Mouse (Mus musculus) MEL (cell line): ENCODE results near the gene Snapc4. TPM values are rescaled to one million over a fixed set of nuclear protein-coding genes. Genes with fewer than 3 reads are reported as not detected.

ENCODE experiments used
- DNase-seq: peaks from one replicate; pipeline ENCODE4 v3.0.0; 2011; ENCODE audit warnings: low read depth, low spot score
- H3K27ac ChIP-seq: 2 replicates; pipeline ENCODE4 v1.5.1; 2012; ENCODE audit warnings: low read depth, mild to moderate bottlenecking, control low read depth, low read length, moderate library complexity; ENCODE audit not compliant: control insufficient read depth
- H3K27me3 ChIP-seq, 2 experiments: fragments of 150-350 bp in 1 of 2; sonication (generic) in 1 of 2; 2 replicates each; pipeline ENCODE4 v1.6.1; 2012; ENCODE audit warnings: low read length in 2 of 2, mild to moderate bottlenecking in 2 of 2, improper control_type of control experiment in 1 of 2, moderate library complexity in 1 of 2; ENCODE audit not compliant: insufficient read depth in 2 of 2, control insufficient read depth in 1 of 2
- H3K36me3 ChIP-seq, 2 experiments: 2 replicates each; pipeline ENCODE4 v1.6.1; 2012 to 2014; ENCODE audit warnings: low read length in 2 of 2, improper control_type of control experiment in 1 of 2, inconsistent platforms in 1 of 2, mild to moderate bottlenecking in 1 of 2; ENCODE audit not compliant: insufficient read depth in 2 of 2, control insufficient read depth in 1 of 2
- H3K4me1 ChIP-seq, 2 experiments: fragments of 150-350 bp in 1 of 2; sonication (generic) in 1 of 2; 2 replicates each; pipeline ENCODE4 v1.6.1; 2012; ENCODE audit warnings: low read length in 2 of 2, improper control_type of control experiment in 1 of 2, mild to moderate bottlenecking in 1 of 2; ENCODE audit not compliant: insufficient read depth in 2 of 2, control insufficient read depth in 1 of 2
- H3K4me3 ChIP-seq, 2 experiments: fragments of 150-350 bp in 1 of 2; sonication (generic) in 1 of 2; 2 replicates each; pipeline ENCODE4 v1.5.1; 2012; ENCODE audit warnings: low read depth in 2 of 2, low read length in 2 of 2, mild to moderate bottlenecking in 2 of 2, moderate library complexity in 2 of 2, control low read depth in 1 of 2, improper control_type of control experiment in 1 of 2; ENCODE audit not compliant: control insufficient read depth in 1 of 2, insufficient read depth in 1 of 2
- H3K79me2 ChIP-seq: 2 replicates; pipeline ENCODE4 v1.6.1; 2012; ENCODE audit warnings: mild to moderate bottlenecking, low read length, moderate library complexity; ENCODE audit not compliant: control insufficient read depth, poor library complexity, insufficient read depth
- H3K9ac ChIP-seq: 2 replicates; pipeline ENCODE4 v1.6.1; 2012; ENCODE audit warnings: low read depth, mild to moderate bottlenecking, control low read depth, low read length, moderate library complexity; ENCODE audit not compliant: control insufficient read depth, poor library complexity, severe bottlenecking
- H3K9me3 ChIP-seq: fragments of 150-350 bp; sonication (generic); replicated peaks from 2 replicates; pipeline ENCODE4 v1.6.1; 2012; ENCODE audit warnings: mild to moderate bottlenecking, low read length, improper control_type of control experiment, moderate library complexity; ENCODE audit not compliant: insufficient read depth
- CHD1 ChIP-seq: IDR thresholded peaks from 2 replicates; pipeline ENCODE4 v1.6.1; 2012; ENCODE audit warnings: low read depth, mild to moderate bottlenecking, inconsistent platforms, low read length, improper control_type of control experiment
- CTCF ChIP-seq, 3 experiments: IDR thresholded peaks in 2 of 3; conservative IDR thresholded peaks in 1 of 3; 2 replicates each; pipeline ENCODE4 v1.5.1; 2011 to 2012; ENCODE audit warnings: low read length in 3 of 3, low read depth in 2 of 3, mild to moderate bottlenecking in 2 of 3, improper control_type of control experiment in 1 of 3, inconsistent platforms in 1 of 3, mixed read lengths in 1 of 3, moderate library complexity in 1 of 3; ENCODE audit not compliant: control insufficient read depth in 1 of 3, insufficient read depth in 1 of 3, poor library complexity in 1 of 3, severe bottlenecking in 1 of 3
- E2F4 ChIP-seq: IDR thresholded peaks from 2 replicates; pipeline ENCODE4 v1.6.1; 2011; ENCODE audit warnings: low read depth, low read length, improper control_type of control experiment, borderline replicate concordance
- ELF1 ChIP-seq: IDR thresholded peaks from 2 replicates; pipeline ENCODE4 v1.6.1; 2014; ENCODE audit warnings: low read depth, mild to moderate bottlenecking, inconsistent platforms, low read length, improper control_type of control experiment, moderate library complexity
- ETS1 ChIP-seq: IDR thresholded peaks from 2 replicates; pipeline ENCODE4 v1.6.1; 2012; ENCODE audit warnings: low read depth, mild to moderate bottlenecking, inconsistent platforms, low read length, improper control_type of control experiment, moderate library complexity
- GABPA ChIP-seq: IDR thresholded peaks from 2 replicates; pipeline ENCODE4 v1.6.1; 2012; ENCODE audit warnings: low read depth, mild to moderate bottlenecking, inconsistent platforms, low read length, improper control_type of control experiment, moderate library complexity
- HCFC1 ChIP-seq: IDR thresholded peaks from 2 replicates; pipeline ENCODE4 v1.6.1; 2012; ENCODE audit warnings: low read depth, mild to moderate bottlenecking, inconsistent platforms, low read length, improper control_type of control experiment, moderate library complexity
- JUND ChIP-seq: IDR thresholded peaks from 2 replicates; pipeline ENCODE4 v1.6.1; 2011; ENCODE audit warnings: low read depth, mild to moderate bottlenecking, improper control_type of control experiment, low read length
- KAT2A ChIP-seq: conservative IDR thresholded peaks from 2 replicates; pipeline ENCODE4 v1.6.1; 2012; ENCODE audit warnings: low read depth, low read length, improper control_type of control experiment, inconsistent platforms
- MAFK ChIP-seq: IDR thresholded peaks from 2 replicates; pipeline ENCODE4 v1.6.1; 2011; ENCODE audit warnings: low read depth, mild to moderate bottlenecking, low read length, improper control_type of control experiment, borderline replicate concordance
- MAZ ChIP-seq: IDR thresholded peaks from 2 replicates; pipeline ENCODE4 v1.6.1; 2012; ENCODE audit warnings: low read depth, mild to moderate bottlenecking, inconsistent platforms, low read length, improper control_type of control experiment
- MXI1 ChIP-seq: IDR thresholded peaks from 2 replicates; pipeline ENCODE4 v1.6.1; 2011; ENCODE audit warnings: mild to moderate bottlenecking, low read depth, low read length, improper control_type of control experiment
- MYB ChIP-seq: IDR thresholded peaks from 2 replicates; pipeline ENCODE4 v1.6.1; 2011; ENCODE audit warnings: mild to moderate bottlenecking, low read depth, low read length, improper control_type of control experiment
- MYC ChIP-seq: IDR thresholded peaks from 2 replicates; pipeline ENCODE4 v1.6.1; 2011; ENCODE audit warnings: low read depth, mild to moderate bottlenecking, low read length, improper control_type of control experiment, moderate library complexity
- NELFE ChIP-seq: IDR thresholded peaks from 2 replicates; pipeline ENCODE4 v1.6.1; 2011; ENCODE audit warnings: low read depth, low read length, improper control_type of control experiment
- NRF1 ChIP-seq: IDR thresholded peaks from 2 replicates; pipeline ENCODE4 v1.6.1; 2014; ENCODE audit warnings: low read depth, mild to moderate bottlenecking, inconsistent platforms, low read length, improper control_type of control experiment, moderate library complexity; ENCODE audit not compliant: poor library complexity, insufficient read depth, severe bottlenecking
- POLR2AphosphoS2 ChIP-seq: IDR thresholded peaks from 2 replicates; pipeline ENCODE4 v1.6.1; 2011; ENCODE audit warnings: low read length, improper control_type of control experiment
- POLR2AphosphoS5 ChIP-seq: IDR thresholded peaks from 2 replicates; pipeline ENCODE4 v1.6.1; 2012; ENCODE audit warnings: low read depth, borderline replicate concordance, mild to moderate bottlenecking, inconsistent platforms, low read length, moderate library complexity, mixed read lengths
- TAL1 ChIP-seq: IDR thresholded peaks from 2 replicates; pipeline ENCODE4 v1.6.1; 2012; ENCODE audit warnings: mild to moderate bottlenecking, inconsistent platforms, low read length, moderate library complexity, mixed read lengths
- TBP ChIP-seq: IDR thresholded peaks from 2 replicates; pipeline ENCODE4 v1.8.0; 2011; ENCODE audit warnings: low read depth, low read length, improper control_type of control experiment
- TCF12 ChIP-seq: IDR thresholded peaks from 2 replicates; pipeline ENCODE4 v1.6.1; 2014; ENCODE audit warnings: low read depth, mild to moderate bottlenecking, inconsistent platforms, low read length, improper control_type of control experiment, moderate library complexity
- USF2 ChIP-seq, 2 experiments: IDR thresholded peaks; 2 replicates each; pipeline ENCODE4 v1.6.1; 2011 to 2012; ENCODE audit warnings: improper control_type of control experiment in 2 of 2, low read length in 2 of 2, borderline replicate concordance in 1 of 2, inconsistent platforms in 1 of 2, low read depth in 1 of 2, mild to moderate bottlenecking in 1 of 2; ENCODE audit not compliant: insufficient read depth in 1 of 2
- ZC3H11A ChIP-seq: IDR thresholded peaks from 2 replicates; pipeline ENCODE4 v1.6.1; 2012; ENCODE audit warnings: low read depth, mild to moderate bottlenecking, inconsistent platforms, low read length, improper control_type of control experiment
- ZMIZ1 ChIP-seq: IDR thresholded peaks from 2 replicates; pipeline ENCODE4 v1.6.1; 2012; ENCODE audit warnings: low read depth, mild to moderate bottlenecking, inconsistent platforms, low read length, improper control_type of control experiment, moderate library complexity
- ZNF384 ChIP-seq: IDR thresholded peaks from 2 replicates; pipeline ENCODE4 v1.6.1; 2012; ENCODE audit warnings: low read depth, mild to moderate bottlenecking, inconsistent platforms, low read length, improper control_type of control experiment
- polyA plus RNA-seq, 2 experiments: library from polyadenylated mRNA; stranded (reverse) in 1 of 2; unstranded in 1 of 2; fragments of >175 nt in 1 of 2; fragments of >200 nt in 1 of 2; gene quantifications; 2 replicates each; pipeline versions ENCODE4 v1.2.1 to v1.2.4; 2012; ENCODE audit warnings: low replicate concordance in 2 of 2, low read depth in 1 of 2; ENCODE audit not compliant: insufficient read length in 2 of 2, insufficient read depth in 1 of 2, missing spikeins in 1 of 2
- total RNA-seq: library from RNA; depleted of rRNA; stranded (reverse); fragments of 300-350 nt; gene quantifications from 2 replicates; pipeline ENCODE4 v1.2.3, GENCODE M21; 2012

Snapc4 gene
- total and polyA plus RNA-seq, 3 experiments: 49.3 to 57.6 TPM; not detected in 1

DNA sequence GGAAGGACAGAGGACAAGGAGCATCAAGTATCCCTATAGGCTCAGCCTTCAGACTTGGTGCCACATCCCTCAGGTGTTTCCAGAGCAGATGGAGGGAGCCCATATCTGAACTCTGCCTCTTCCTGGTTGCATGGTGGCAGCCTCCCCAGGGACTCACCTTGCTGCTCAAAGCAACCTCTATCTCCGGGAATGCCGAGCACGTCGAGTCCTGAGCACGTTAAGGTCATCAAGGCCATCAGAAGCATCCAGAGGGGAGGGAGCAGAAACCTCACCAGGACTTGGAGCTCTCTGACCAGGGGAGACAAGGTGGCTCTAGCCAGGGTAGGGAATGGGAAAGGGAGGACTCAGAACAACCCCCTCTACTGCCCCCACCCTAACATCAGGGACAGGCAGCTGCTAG, 17.0 kb downstream of the Snapc4 start:
- peaks cover 0 to 2% of the 10 kb centered on the region in 2 experiments; a peak in 1 of 4 replicates for H3K36me3 ChIP-seq
- no peak for DNase-seq
- H3K4me1 ChIP-seq: no peaks in the 10 kb centered on the region
- H3K79me2 ChIP-seq: no peaks in the 10 kb centered on the region
- no peak overlapping the region for H3K27ac ChIP-seq
- H3K4me3 ChIP-seq: no peak overlapping the region
- no peaks in the 10 kb centered on the region for H3K9me3 ChIP-seq
- no peak overlapping the region for H3K9ac ChIP-seq
- TF ChIP-seq MXI1: no peak
- no peak for TF ChIP-seq ETS1
- TF ChIP-seq TBP: no peak
- no peak for TF ChIP-seq MAFK
- TF ChIP-seq MYB: no peak
- no peak for TF ChIP-seq USF2 (IDR thresholded peaks at IDR 0.05; ENCODE audit: borderline replicate concordance in 1 of 2, insufficient read depth in 1 of 2, low read depth in 1 of 2, low read length in 2 of 2)
- TF ChIP-seq TCF12: no peak
- no peak for TF ChIP-seq HCFC1
- no peak for TF ChIP-seq GABPA
- TF ChIP-seq NELFE: no peak
- no peak for TF ChIP-seq ZC3H11A
- no peak for TF ChIP-seq E2F4
- TF ChIP-seq KAT2A: no peak
- no peak for TF ChIP-seq CHD1
- no peak for TF ChIP-seq NRF1
- no peak for TF ChIP-seq TAL1
- TF ChIP-seq POLR2AphosphoS2: no peak
- TF ChIP-seq POLR2AphosphoS5: no peak
- H3K27me3 ChIP-seq: no peaks in the 10 kb centered on the region

DNA sequence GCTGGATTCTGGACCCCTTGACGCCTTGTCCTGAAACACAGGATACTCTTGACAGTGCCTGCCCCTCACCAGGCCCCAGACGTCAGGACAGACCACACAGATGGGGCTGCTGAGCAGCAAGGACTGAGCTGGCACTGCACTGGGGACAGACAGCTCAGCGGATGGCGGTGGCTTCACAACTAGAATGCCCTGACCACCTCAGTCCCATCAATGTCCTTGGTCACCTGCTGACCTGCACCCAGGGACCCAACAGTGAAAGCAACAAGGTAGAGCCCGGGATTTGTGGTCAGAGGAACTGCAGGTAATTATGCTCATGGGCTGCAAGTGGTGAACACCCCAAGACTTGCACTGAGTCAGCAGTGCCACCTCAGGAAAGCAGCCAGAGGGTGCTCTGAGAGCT, 17.5 kb downstream of the Snapc4 start:
- Histone ChIP-seq H3K4me3 (no peak overlapping the region), H3K27me3 (no peaks in the 10 kb centered on the region), H3K36me3 (peaks cover 0 to 2% of the 10 kb centered on the region in 2 experiments; a peak in 1 of 4 replicates), H3K4me1 (no peaks in the 10 kb centered on the region), H3K9me3 (no peaks in the 10 kb centered on the region), H3K79me2 (no peaks in the 10 kb centered on the region), H3K9ac (no peak overlapping the region), H3K27ac (no peak overlapping the region)
- DNase-seq: no peak
- TF ChIP-seq TCF12 (no peak), MAZ (no peak), CHD1 (no peak), ZMIZ1 (no peak), ELF1 (no peak), MXI1 (no peak), POLR2AphosphoS2 (no peak), JUND (no peak), HCFC1 (no peak), CTCF (IDR thresholded peaks at IDR 0.05 in 2 of 3, conservative IDR thresholded peaks at IDR 0.05 in 1 of 3; ENCODE audit: control insufficient read depth in 1 of 3, insufficient read depth in 1 of 3, low read depth in 2 of 3, low read length in 3 of 3, poor library complexity in 1 of 3, severe bottlenecking in 1 of 3) (no peak), ZC3H11A (no peak), MYC (no peak), ZNF384 (no peak), NELFE (no peak), GABPA (no peak)
